Mouse (Mus musculus): ENCODE measurements around the gene Cep350. TPM values are rescaled to one million over a fixed set of nuclear protein-coding genes. Genes with fewer than 3 reads are reported as not detected.

Gene Cep350
- polyA plus RNA-seq, 1 experiment from 2014 or later = 9.3 TPM

DNA sequence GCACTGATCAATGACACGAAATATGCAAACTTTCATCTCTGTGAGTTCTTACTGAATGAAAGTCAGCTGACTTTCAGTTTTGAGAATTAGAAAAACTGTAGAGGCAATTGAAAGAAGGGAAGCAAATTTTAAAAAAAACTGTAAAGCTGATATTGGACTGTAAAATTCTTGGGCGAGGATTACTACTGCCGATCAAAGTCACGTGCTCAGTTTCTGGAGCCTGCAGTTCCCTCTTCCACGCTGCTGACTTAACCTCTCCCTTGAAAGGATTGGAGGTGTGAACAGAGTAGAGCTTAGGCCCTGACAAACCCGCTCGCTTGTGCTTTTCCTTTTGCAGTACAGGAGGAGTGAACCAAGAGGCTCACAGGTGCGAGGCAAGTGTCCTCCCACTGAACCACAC is 29.3 kb upstream of the Cep350 start:
- no peak for ATAC-seq
- WGBS = 84% methylated on average over 8 of the region's 8 CpGs

DNA sequence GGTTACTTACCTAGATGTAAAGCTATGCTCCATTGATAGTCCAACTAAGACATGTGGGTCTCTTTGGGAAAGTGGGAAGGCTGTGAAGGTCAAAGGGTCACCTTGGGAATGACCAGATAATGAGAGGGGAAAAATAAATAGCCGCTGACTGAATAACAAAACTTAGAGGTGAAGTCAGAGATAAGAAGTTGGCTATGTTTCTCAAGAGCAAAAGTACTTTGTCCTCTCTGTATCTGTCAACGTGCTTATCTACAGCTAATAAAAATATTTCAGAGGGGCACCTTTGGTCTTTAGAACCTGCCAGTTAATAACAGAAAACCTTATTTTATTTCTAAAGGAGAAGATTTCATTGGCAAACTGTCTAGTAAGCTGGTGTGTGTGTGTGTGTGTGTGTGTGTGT is 22.6 kb upstream of the Cep350 start:
- WGBS = 23% methylated on average over 2 of the region's 2 CpGs
- TF ChIP-seq CTCF (IDR thresholded peaks at IDR 0.05) (no peak), EP300 (IDR thresholded peaks at IDR 0.05) (no peak)
- no peak overlapping the region for H3K9ac ChIP-seq (replicated peaks; ENCODE audit: low read depth)

More for the DNA sequence above, 29.3 kb upstream of the Cep350 start:
- Histone ChIP-seq H3K9me3 (ENCODE audit: low read length) (no peaks in the 10 kb centered on the region), H3K4me1 (ENCODE audit: insufficient read depth, low read depth, low read length) (no peaks in the 10 kb centered on the region), H3K4me2 (replicated peaks; ENCODE audit: low read depth, low read length) (no peak overlapping the region), H3K27me3 (replicated peaks; ENCODE audit: insufficient read depth, low read length) (no peaks in the 10 kb centered on the region), H3K36me3 (ENCODE audit: insufficient read depth, low read length) (peaks cover 8% of the 10 kb centered on the region), H3K4me3 (ENCODE audit: low read depth, low read length) (no peak overlapping the region), H3K27ac (ENCODE audit: low read length) (no peak overlapping the region), H3K9ac (replicated peaks; ENCODE audit: low read depth) (no peak overlapping the region)
- no peak for DNase-seq (ENCODE audit: low spot score)
- TF ChIP-seq EP300 (IDR thresholded peaks at IDR 0.05) (no peak), CTCF (IDR thresholded peaks at IDR 0.05) (no peak)

DNA sequence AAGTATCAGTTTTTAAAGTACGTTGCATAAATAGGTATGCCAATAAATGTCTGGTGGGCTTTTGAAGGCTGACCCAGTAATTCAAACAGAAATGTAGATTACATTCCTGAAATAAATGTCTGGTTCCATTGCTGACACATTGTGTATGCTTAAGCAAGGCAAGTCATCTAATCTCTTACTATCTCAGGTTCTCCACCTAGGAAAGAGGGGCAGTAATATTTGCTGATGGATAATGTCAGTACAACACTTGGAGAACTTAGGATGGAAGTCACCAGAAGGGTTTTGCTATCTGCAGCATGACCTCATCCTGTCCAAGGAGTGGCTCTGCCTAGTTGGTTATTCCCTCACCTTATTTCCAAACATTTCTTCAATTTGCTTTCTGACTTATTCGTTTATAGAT is 21.5 kb upstream of the Cep350 start:
- Histone ChIP-seq H3K9ac (replicated peaks; ENCODE audit: low read depth) (no peak overlapping the region), H3K4me3 (ENCODE audit: low read depth, low read length) (no peak overlapping the region), H3K4me1 (ENCODE audit: insufficient read depth, low read depth, low read length) (no peaks in the 10 kb centered on the region), H3K9me3 (ENCODE audit: low read length) (no peaks in the 10 kb centered on the region), H3K27me3 (replicated peaks; ENCODE audit: insufficient read depth, low read length) (no peaks in the 10 kb centered on the region), H3K4me2 (replicated peaks; ENCODE audit: low read depth, low read length) (no peak overlapping the region), H3K27ac (ENCODE audit: low read length) (no peak overlapping the region), H3K36me3 (ENCODE audit: insufficient read depth, low read length) (no peaks in the 10 kb centered on the region)
- WGBS = 45% methylated on average over 2 of the region's 2 CpGs
- no peak for DNase-seq (ENCODE audit: low spot score)
- ATAC-seq = no peak
- TF ChIP-seq EP300 (IDR thresholded peaks at IDR 0.05) (no peak), CTCF (IDR thresholded peaks at IDR 0.05) (no peak)

More for the DNA sequence above, 22.6 kb upstream of the Cep350 start:
- Histone ChIP-seq H3K36me3 (ENCODE audit: insufficient read depth, low read length) (no peaks in the 10 kb centered on the region), H3K4me3 (ENCODE audit: low read depth, low read length) (no peak overlapping the region), H3K27ac (ENCODE audit: low read length) (no peak overlapping the region), H3K9me3 (ENCODE audit: low read length) (no peaks in the 10 kb centered on the region), H3K4me2 (replicated peaks; ENCODE audit: low read depth, low read length) (no peak overlapping the region), H3K4me1 (ENCODE audit: insufficient read depth, low read depth, low read length) (no peaks in the 10 kb centered on the region), H3K27me3 (replicated peaks; ENCODE audit: insufficient read depth, low read length) (no peaks in the 10 kb centered on the region)
- no peak for DNase-seq (ENCODE audit: low spot score)
- no peak for ATAC-seq

DNA sequence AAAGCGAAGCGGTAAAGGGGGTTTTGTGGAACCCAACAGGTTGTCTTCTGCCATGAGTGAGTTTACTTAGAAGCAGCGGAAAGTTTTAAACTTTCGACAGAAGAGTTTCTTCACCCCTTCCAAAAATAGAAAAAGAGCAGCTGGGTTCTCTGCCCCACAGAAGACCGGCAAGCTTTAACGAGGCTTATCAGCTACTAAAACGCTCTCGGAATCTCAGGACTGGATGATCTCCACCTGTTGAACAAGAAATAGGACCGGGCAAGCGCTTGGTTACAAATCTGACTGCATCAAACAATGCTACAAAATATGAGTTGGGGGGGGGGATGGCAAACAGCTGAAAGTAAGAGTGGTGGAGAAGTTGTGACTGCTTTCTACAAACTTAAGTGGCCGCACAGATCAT is 17.3 kb upstream of the Cep350 start:
- no peaks in the 10 kb centered on the region for H3K9me3 ChIP-seq (ENCODE audit: low read length)
- H3K36me3 ChIP-seq (ENCODE audit: insufficient read depth, low read length) = no peaks in the 10 kb centered on the region
- no peak overlapping the region for H3K27ac ChIP-seq (ENCODE audit: low read length)
- H3K4me3 ChIP-seq (ENCODE audit: low read depth, low read length) = no peak overlapping the region
- WGBS = 35% methylated on average over 11 of the region's 11 CpGs
- ATAC-seq = no peak
- no peaks in the 10 kb centered on the region for H3K27me3 ChIP-seq (replicated peaks; ENCODE audit: insufficient read depth, low read length)
- no peak overlapping the region for H3K4me2 ChIP-seq (replicated peaks; ENCODE audit: low read depth, low read length)
- no peak overlapping the region for H3K9ac ChIP-seq (replicated peaks; ENCODE audit: low read depth)
- DNase-seq (ENCODE audit: low spot score) = peak; percentile 58
- TF ChIP-seq EP300 (IDR thresholded peaks at IDR 0.05) = no peak
- no peak for TF ChIP-seq CTCF (IDR thresholded peaks at IDR 0.05)
- H3K4me1 ChIP-seq (ENCODE audit: insufficient read depth, low read depth, low read length) = no peaks in the 10 kb centered on the region

- Histone ChIP-seq H3K27me3 (replicated peaks; ENCODE audit: insufficient read depth, low read length) (no peaks in the 10 kb centered on the region), H3K4me3 (ENCODE audit: low read depth, low read length) (no peak overlapping the region), H3K36me3 (ENCODE audit: insufficient read depth, low read length) (no peaks in the 10 kb centered on the region), H3K9me3 (ENCODE audit: low read length) (no peaks in the 10 kb centered on the region), H3K4me2 (replicated peaks; ENCODE audit: low read depth, low read length) (no peak overlapping the region), H3K9ac (replicated peaks; ENCODE audit: low read depth) (no peak overlapping the region), H3K4me1 (ENCODE audit: insufficient read depth, low read depth, low read length) (no peaks in the 10 kb centered on the region), H3K27ac (ENCODE audit: low read length) (no peak overlapping the region)
- no peak for ATAC-seq
- WGBS = 11% methylated on average over 2 of the region's 2 CpGs
- DNase-seq (ENCODE audit: low spot score) = no peak
- no peak for TF ChIP-seq EP300 (IDR thresholded peaks at IDR 0.05)
Measured at GRCm38 (mm10) chr1:155989387-155989786, 16.3 kb upstream of the Cep350 start.

- DNase-seq (ENCODE audit: low spot score) = no peak
- no peak for TF ChIP-seq EP300 (IDR thresholded peaks at IDR 0.05)
- no peak for TF ChIP-seq CTCF (IDR thresholded peaks at IDR 0.05)
- H3K9me3 ChIP-seq (ENCODE audit: low read length) = no peaks in the 10 kb centered on the region
- no peak overlapping the region for H3K4me2 ChIP-seq (replicated peaks; ENCODE audit: low read depth, low read length)
- 74% methylated on average over 2 of the region's 2 CpGs for WGBS
- no peak overlapping the region for H3K4me3 ChIP-seq (ENCODE audit: low read depth, low read length)
- H3K36me3 ChIP-seq (ENCODE audit: insufficient read depth, low read length) = no peaks in the 10 kb centered on the region
- ATAC-seq = no peak
- H3K4me1 ChIP-seq (ENCODE audit: insufficient read depth, low read depth, low read length) = no peaks in the 10 kb centered on the region
- no peaks in the 10 kb centered on the region for H3K27me3 ChIP-seq (replicated peaks; ENCODE audit: insufficient read depth, low read length)
- no peak overlapping the region for H3K9ac ChIP-seq (replicated peaks; ENCODE audit: low read depth)
- no peak overlapping the region for H3K27ac ChIP-seq (ENCODE audit: low read length)
Measured at GRCm38 (mm10) chr1:155987625-155988024, 14.6 kb upstream of the Cep350 start.

DNA sequence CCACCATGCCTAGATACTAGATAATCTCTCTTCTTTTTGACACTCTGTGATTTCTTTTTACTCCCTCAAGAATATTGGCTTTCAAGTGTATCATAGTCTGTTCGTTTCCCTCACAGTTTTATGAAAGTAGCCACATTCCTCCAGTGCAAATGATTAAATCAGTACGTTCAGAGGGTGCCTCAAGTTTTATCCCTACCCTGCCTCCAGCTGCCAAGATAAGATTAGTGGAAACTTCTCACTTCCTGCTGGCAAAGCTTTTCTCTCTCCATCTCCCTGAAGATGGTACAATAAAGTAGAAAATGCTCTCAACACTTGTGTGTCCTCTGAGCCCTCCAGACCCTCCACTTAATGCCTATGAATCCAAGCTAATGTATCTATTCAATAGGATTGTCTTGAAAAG is 1.9 kb upstream of the Cep350 start:
- no peaks in the 10 kb centered on the region for H3K9me3 ChIP-seq (ENCODE audit: low read length)
- H3K9ac ChIP-seq (replicated peaks; ENCODE audit: low read depth) = no peak overlapping the region
- H3K4me1 ChIP-seq (ENCODE audit: insufficient read depth, low read depth, low read length) = no peaks in the 10 kb centered on the region
- H3K4me3 ChIP-seq (ENCODE audit: low read depth, low read length) = no peak overlapping the region
- H3K27ac ChIP-seq (ENCODE audit: low read length) = no peak overlapping the region
- no peak overlapping the region for H3K4me2 ChIP-seq (replicated peaks; ENCODE audit: low read depth, low read length)
- ATAC-seq (no peak), DNase-seq (ENCODE audit: low spot score) (no peak)
- H3K27me3 ChIP-seq (replicated peaks; ENCODE audit: insufficient read depth, low read length) = no peaks in the 10 kb centered on the region
- H3K36me3 ChIP-seq (ENCODE audit: insufficient read depth, low read length) = no peaks in the 10 kb centered on the region
- TF ChIP-seq CTCF (IDR thresholded peaks at IDR 0.05) (no peak), EP300 (IDR thresholded peaks at IDR 0.05) (no peak)
- 39% methylated on average over 2 of the region's 2 CpGs for WGBS

All from lung, postnatal 0 days (tissue).